Comparison of ENCODE assay signal across 31 mouse cellular contexts in the genomic region with DNA sequence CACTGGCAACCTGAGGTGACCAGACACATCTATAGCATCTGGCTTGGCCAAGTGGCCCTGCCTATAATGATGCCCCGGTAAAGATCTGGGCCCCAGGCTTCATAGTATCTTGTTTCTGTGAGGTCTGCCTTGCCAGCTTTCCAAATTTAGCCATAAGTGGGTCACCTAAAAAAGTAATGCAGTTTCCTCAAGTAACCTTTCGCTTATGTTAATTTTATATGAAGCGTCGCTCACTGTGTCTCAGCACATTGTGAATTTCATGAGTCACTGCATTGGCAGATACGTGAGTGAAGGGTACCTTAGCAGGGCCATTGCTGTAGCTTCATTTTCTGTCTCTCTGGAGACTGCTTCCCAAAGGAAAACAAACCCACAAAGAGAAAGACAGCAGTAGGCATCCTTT.
DNase-seq lines count a peak whose midpoint lies in the region; ATAC-seq and TF ChIP-seq lines count a peak whose summit lies in the region.
"Had no signal": no experiment of that assay in that cellular context is flagged by ENCODE, and none has a peak within 500 bp of the region (broad histone marks: within the 10 kb centered on the region; RNA-seq: fewer than 3 reads in every experiment).

No protein-coding gene starts in this region.

- H3K4me3 ChIP-seq in gastrocnemius, adult 2 months = peak overlapping the region; percentile 24; the same call in 1 of the 2 replicates
- H3K4me3 ChIP-seq: embryonic facial prominence, embryonic 10.5 days; embryonic facial prominence, embryonic 15.5 days; forebrain, embryonic 12.5 days; heart, embryonic 10.5 days; heart, embryonic 15.5 days; limb, embryonic 12.5 days; liver, embryonic 15.5 days; neural tube, embryonic 13.5 days had no signal

- peak overlapping the region; percentile 56 for H3K27ac ChIP-seq in gastrocnemius, adult 2 months
- H3K27ac ChIP-seq: embryonic facial prominence, embryonic 10.5 days; embryonic facial prominence, embryonic 15.5 days; forebrain, embryonic 12.5 days; heart, embryonic 10.5 days; heart, embryonic 15.5 days; limb, embryonic 12.5 days; liver, embryonic 15.5 days; neural tube, embryonic 13.5 days had no signal

- intact Hi-C loops in gastrocnemius, adult 2 months (cut with DNase I) = no loop called here
- intact Hi-C loops in left cerebral cortex, postnatal 14 days (cut with DNase I) = no loop called here
- intact Hi-C loops in left cerebral cortex, postnatal 4 days (cut with DNase I) = no loop called here

- 0 out of 2 replicates have a peak, but pooled peaks have one; percentile 56 for ATAC-seq in cerebellum, adult (ENCODE audit: insufficient number of reproducible peaks, low FRiP score, low TSS enrichment)
- ATAC-seq: activated CD4-positive, CD25-positive, alpha-beta regulatory T cell, adult 4 months; forebrain, postnatal 0 days; hindbrain, embryonic 16.5 days had no signal

- no peak for TF ChIP-seq CTCF in gastrocnemius, adult 2 months (IDR thresholded peaks at IDR 0.05)

- no peak for DNase-seq in cerebellum, postnatal 10 days
- DNase-seq in gastrocnemius, adult 2 months = peak; percentile 25
- no peak for DNase-seq in gastrocnemius, postnatal 25 days
- DNase-seq in left cerebral cortex, postnatal 14 days (ENCODE audit: low spot score in 2 of 2) = peak; percentile 36 to 55
- DNase-seq in left cerebral cortex, postnatal 4 days = no peak
- DNase-seq in skeletal muscle tissue, adult 2 months (ENCODE audit: low read depth, low spot score) = peak; percentile 37
- no peak for DNase-seq in kidney, postnatal 14 days
- DNase-seq: adrenal gland, adult 2 months; adrenal gland, postnatal 36 days; cerebellum, postnatal 25 days; forebrain, postnatal 0 days; heart, adult 11 months; kidney, adult 18-20 months; kidney, postnatal 4 days; lung, embryonic 14.5 days; lung, postnatal 14 days; right cerebral cortex, postnatal 14 days; spleen, adult 18-20 months; thymus, adult 18-20 months; thymus, postnatal 36 days had no signal

Comparison
In these comparisons a context has a peak if more than half of its experiments do, and no peak if none do; other contexts are left out.
1. DNase-seq: peak in gastrocnemius, adult 2 months (single experiment), left cerebral cortex, postnatal 14 days (2 of 2) and skeletal muscle tissue, adult 2 months (single experiment); none in cerebellum, postnatal 10 days (0 of 2), gastrocnemius, postnatal 25 days (single experiment), left cerebral cortex, postnatal 4 days (single experiment) and kidney, postnatal 14 days (single experiment).